Mouse (Mus musculus) kidney, embryonic 14.5 days (tissue): ENCODE measurements at regions not wholly inside any gene's neighbourhood (a gene's known extent, or its start where the extent isn't known, plus 50 kb on each side); places are given as distances from the start of the nearest gene placed in this dataset.

Experiments
- ATAC-seq: fragments of 200-750 bp; cut with Nextera tagmentation; 2 replicates; pipeline ENCODE4 v1.8.0; 2017; ENCODE audit warnings: moderate number of reproducible peaks, mild to moderate bottlenecking, moderate TSS enrichment, moderate library complexity; ENCODE audit not compliant: low FRiP score, low TSS enrichment
- H3K27ac ChIP-seq: fragments of 300-500 bp; sonication (generic); 2 replicates; pipeline ENCODE4 v1.5.1; 2014; ENCODE audit warnings: low read depth, mild to moderate bottlenecking, low read length, moderate library complexity, mixed read lengths
- H3K27me3 ChIP-seq: fragments of 300-500 bp; sonication (generic); 2 replicates; pipeline ENCODE4 v1.6.1; 2014; ENCODE audit warnings: mild to moderate bottlenecking, low read length; ENCODE audit not compliant: control insufficient read depth, insufficient read depth
- H3K36me3 ChIP-seq: fragments of 300-500 bp; sonication (generic); 2 replicates; pipeline ENCODE4 v1.6.1; 2014; ENCODE audit warnings: low read length, mixed read lengths; ENCODE audit not compliant: control insufficient read depth, insufficient read depth
- H3K4me1 ChIP-seq: fragments of 300-500 bp; sonication (generic); 2 replicates; pipeline ENCODE4 v1.6.1; 2014; ENCODE audit warnings: low read length, mixed read lengths; ENCODE audit not compliant: control insufficient read depth, insufficient read depth
- H3K4me2 ChIP-seq: fragments of 300-500 bp; sonication (generic); replicated peaks from 2 replicates; pipeline ENCODE4 v1.6.1; 2014; ENCODE audit warnings: low read depth, mild to moderate bottlenecking, low read length
- H3K4me3 ChIP-seq: fragments of 300-500 bp; sonication (generic); 2 replicates; pipeline ENCODE4 v1.5.1; 2014; ENCODE audit warnings: mild to moderate bottlenecking, low read length
- H3K9ac ChIP-seq: fragments of 300-500 bp; sonication (generic); 2 replicates; pipeline ENCODE4 v1.6.1; 2014; ENCODE audit warnings: low read depth, mild to moderate bottlenecking, low read length, moderate library complexity
- H3K9me3 ChIP-seq: fragments of 300-500 bp; sonication (generic); 2 replicates; pipeline ENCODE4 v1.6.1; 2016; ENCODE audit warnings: low read length; ENCODE audit not compliant: control insufficient read depth
- WGBS: fragments of 180-500 bp; shearing (Covaris S2); extraction: QIAGEN DNeasy Blood & Tissue Kit; methylation state at CpG from one replicate; pipeline ENCODE4 v1.1.7; 2014; 5-methylcytosine and 5-hydroxymethylcytosine counted together

GRCm38 (mm10) chr12:107334366-107334765 is 154.1 kb upstream of the 3110018I06Rik start:
- WGBS = 92% methylated on average over 8 of the region's 8 CpGs
- H3K4me3 ChIP-seq = no peak overlapping the region
- H3K4me2 ChIP-seq = no peak overlapping the region
- no peak overlapping the region for H3K9ac ChIP-seq
- H3K27me3 ChIP-seq = no peaks in the 10 kb centered on the region
- no peak overlapping the region for H3K27ac ChIP-seq
- no peaks in the 10 kb centered on the region for H3K4me1 ChIP-seq
- H3K9me3 ChIP-seq = no peaks in the 10 kb centered on the region
- H3K36me3 ChIP-seq = no peaks in the 10 kb centered on the region
- no peak for ATAC-seq

DNA sequence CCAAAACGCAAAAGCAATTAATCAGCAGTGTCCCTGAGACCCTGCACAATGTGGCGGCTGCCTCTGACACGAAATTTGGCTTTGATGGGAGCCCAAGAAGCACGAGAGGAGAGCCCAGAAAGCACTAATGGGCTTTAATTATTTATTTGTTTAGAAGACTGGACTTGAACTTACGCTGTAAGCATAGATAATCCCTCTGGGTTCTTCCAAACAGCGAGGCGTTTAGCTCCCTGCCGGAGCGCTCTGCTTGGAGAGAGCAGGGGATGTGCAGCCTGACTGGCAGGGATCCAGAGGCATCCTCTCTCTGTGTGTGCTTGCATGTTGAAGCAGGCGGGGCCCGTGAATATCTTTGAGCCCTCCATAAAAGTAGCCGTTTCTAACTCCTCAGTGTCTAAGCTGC is 153.3 kb upstream of the 3110018I06Rik start:
- H3K36me3 ChIP-seq = no peaks in the 10 kb centered on the region
- H3K27ac ChIP-seq = no peak overlapping the region
- 66% methylated on average over 12 of the region's 12 CpGs for WGBS
- no peak overlapping the region for H3K4me3 ChIP-seq
- no peak for ATAC-seq
- H3K27me3 ChIP-seq = no peaks in the 10 kb centered on the region
- no peak overlapping the region for H3K9ac ChIP-seq
- no peaks in the 10 kb centered on the region for H3K9me3 ChIP-seq
- no peaks in the 10 kb centered on the region for H3K4me1 ChIP-seq
- H3K4me2 ChIP-seq = no peak overlapping the region

DNA sequence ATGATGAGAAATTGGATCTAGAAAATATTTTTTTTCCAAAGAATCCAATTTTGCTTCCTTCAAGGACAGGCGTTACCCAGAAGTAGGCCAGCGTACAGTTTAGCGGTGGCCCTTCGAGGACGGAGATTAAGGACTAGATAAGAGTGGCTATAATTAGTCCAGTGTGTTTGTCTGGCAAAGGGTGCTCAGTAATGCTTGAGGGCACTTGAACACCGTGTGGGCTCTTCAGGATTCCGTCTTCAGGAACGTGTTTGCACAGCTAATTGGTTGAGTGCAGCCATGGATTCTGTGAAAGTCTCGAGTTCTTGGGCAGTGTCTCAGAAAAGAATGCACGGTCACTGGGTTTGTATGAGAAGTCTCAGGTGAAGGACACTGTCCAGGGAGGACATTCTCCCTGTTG is 149.7 kb upstream of the 3110018I06Rik start:
- H3K27me3 ChIP-seq = no peaks in the 10 kb centered on the region
- WGBS = 73% methylated on average over 10 of the region's 10 CpGs
- no peaks in the 10 kb centered on the region for H3K4me1 ChIP-seq
- H3K9ac ChIP-seq = no peak overlapping the region
- ATAC-seq = no peak
- no peak overlapping the region for H3K4me2 ChIP-seq
- no peak overlapping the region for H3K27ac ChIP-seq
- H3K9me3 ChIP-seq = no peaks in the 10 kb centered on the region
- H3K4me3 ChIP-seq = no peak overlapping the region
- H3K36me3 ChIP-seq = no peaks in the 10 kb centered on the region

DNA sequence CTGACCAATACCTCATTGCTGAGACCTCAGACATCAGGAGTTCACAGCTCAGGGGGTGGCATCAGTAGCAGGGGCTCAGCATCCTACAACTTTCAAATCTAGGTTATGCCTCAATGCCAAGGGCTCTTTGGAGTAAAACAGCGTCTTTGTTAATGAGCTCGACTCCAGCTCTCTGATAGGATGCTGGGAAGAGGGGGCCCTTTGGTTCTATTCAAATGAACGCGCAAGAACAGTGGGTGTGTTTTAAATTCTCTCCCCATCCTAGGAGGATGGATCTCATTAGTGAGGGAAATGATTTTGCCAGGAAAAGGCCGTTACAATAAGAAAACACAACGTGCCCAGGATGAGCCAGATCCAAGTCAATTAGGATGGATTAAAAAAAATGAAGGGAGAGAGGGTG is 132.2 kb upstream of the 3110018I06Rik start:
- no peak overlapping the region for H3K4me3 ChIP-seq
- no peak for ATAC-seq
- no peak overlapping the region for H3K4me2 ChIP-seq
- 75% methylated on average over 6 of the region's 6 CpGs for WGBS
- no peaks in the 10 kb centered on the region for H3K9me3 ChIP-seq
- H3K36me3 ChIP-seq = no peaks in the 10 kb centered on the region
- H3K27ac ChIP-seq = no peak overlapping the region
- H3K27me3 ChIP-seq = no peaks in the 10 kb centered on the region
- H3K4me1 ChIP-seq = no peaks in the 10 kb centered on the region
- H3K9ac ChIP-seq = no peak overlapping the region

DNA sequence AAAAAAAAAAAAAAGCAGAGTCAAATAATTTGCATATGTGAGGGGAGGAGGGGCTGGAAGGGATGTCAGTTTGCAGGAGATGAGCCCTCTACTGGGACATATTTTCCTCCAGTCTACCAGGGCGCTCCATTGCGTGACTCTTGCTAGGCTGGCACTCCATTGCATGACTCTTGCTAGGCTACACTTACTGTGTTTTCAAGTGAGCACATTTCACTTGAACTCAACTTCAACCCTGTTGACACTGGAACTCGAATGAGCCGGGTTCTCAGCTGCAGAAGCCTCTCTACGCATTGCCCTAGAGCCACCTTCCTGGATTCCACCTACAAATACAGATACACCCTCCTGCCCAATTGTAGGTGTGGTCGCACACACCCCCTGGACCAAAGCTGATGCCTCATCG is 131.5 kb upstream of the 3110018I06Rik start:
- Histone ChIP-seq H3K4me3 (no peak overlapping the region), H3K4me2 (no peak overlapping the region), H3K27ac (no peak overlapping the region), H3K27me3 (no peaks in the 10 kb centered on the region), H3K4me1 (no peaks in the 10 kb centered on the region), H3K9me3 (no peaks in the 10 kb centered on the region), H3K9ac (no peak overlapping the region), H3K36me3 (no peaks in the 10 kb centered on the region)
- ATAC-seq = no peak
- WGBS = 85% methylated on average over 7 of the region's 7 CpGs

- Histone ChIP-seq H3K9me3 (no peaks in the 10 kb centered on the region), H3K36me3 (no peaks in the 10 kb centered on the region), H3K27ac (no peak overlapping the region), H3K4me1 (no peaks in the 10 kb centered on the region), H3K9ac (no peak overlapping the region), H3K4me3 (no peak overlapping the region), H3K4me2 (no peak overlapping the region), H3K27me3 (no peaks in the 10 kb centered on the region)
- no peak for ATAC-seq
- 84% methylated on average over 12 of the region's 12 CpGs for WGBS
Observed at GRCm38 (mm10) chr12:107360511-107360910, 127.9 kb upstream of the 3110018I06Rik start.

DNA sequence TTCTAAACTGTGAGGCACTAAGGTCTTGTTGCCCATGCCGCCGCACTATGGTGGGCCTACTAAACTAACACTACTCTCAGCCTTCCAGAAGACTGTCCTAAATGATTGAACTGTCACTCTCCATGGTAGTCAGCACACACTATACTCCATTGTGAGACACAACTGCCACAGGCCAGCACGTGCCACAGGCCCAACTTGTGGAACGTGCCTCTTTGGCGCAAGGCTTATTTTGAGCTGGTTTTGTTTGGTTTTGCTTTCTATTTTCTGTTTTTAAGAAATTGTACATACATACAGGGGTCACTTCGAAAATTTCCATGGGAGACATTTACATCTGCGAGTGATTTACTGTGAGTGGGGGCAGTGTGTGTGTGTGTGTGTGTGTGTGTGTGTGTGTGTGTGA is 126.8 kb upstream of the 3110018I06Rik start:
- Histone ChIP-seq H3K9ac (no peak overlapping the region), H3K4me3 (no peak overlapping the region), H3K27me3 (no peaks in the 10 kb centered on the region), H3K36me3 (no peaks in the 10 kb centered on the region), H3K9me3 (no peaks in the 10 kb centered on the region), H3K4me2 (no peak overlapping the region), H3K4me1 (no peaks in the 10 kb centered on the region), H3K27ac (no peak overlapping the region)
- ATAC-seq = no peak
- WGBS = 97% methylated on average over 7 of the region's 7 CpGs

- Histone ChIP-seq H3K9me3 (no peaks in the 10 kb centered on the region), H3K36me3 (no peaks in the 10 kb centered on the region), H3K27me3 (no peaks in the 10 kb centered on the region), H3K4me1 (no peaks in the 10 kb centered on the region), H3K27ac (no peak overlapping the region), H3K4me2 (no peak overlapping the region), H3K9ac (no peak overlapping the region), H3K4me3 (no peak overlapping the region)
- 72% methylated on average over 10 of the region's 10 CpGs for WGBS
- no peak for ATAC-seq
Observed at GRCm38 (mm10) chr12:107362120-107362519, 126.3 kb upstream of the 3110018I06Rik start.

- ATAC-seq = no peak
- H3K27ac ChIP-seq = no peak overlapping the region
- 90% methylated on average over 7 of the region's 7 CpGs for WGBS
- no peaks in the 10 kb centered on the region for H3K9me3 ChIP-seq
- H3K4me3 ChIP-seq = no peak overlapping the region
- H3K36me3 ChIP-seq = no peaks in the 10 kb centered on the region
- no peaks in the 10 kb centered on the region for H3K4me1 ChIP-seq
- no peak overlapping the region for H3K4me2 ChIP-seq
- no peak overlapping the region for H3K9ac ChIP-seq
- no peaks in the 10 kb centered on the region for H3K27me3 ChIP-seq
Observed at GRCm38 (mm10) chr12:107372254-107372653, 116.2 kb upstream of the 3110018I06Rik start.
